Mouse (Mus musculus): ENCODE results near the gene Suclg2. TPM values are rescaled to one million over a fixed set of nuclear protein-coding genes. Genes with fewer than 3 reads are reported as not detected.

Suclg2 gene
- total RNA-seq, 2 experiments from 2014 or later, result 14.1 to 17.3 TPM

- Histone ChIP-seq H3K27ac (no peak overlapping the region), H3K4me3 (no peak overlapping the region)
- DNase-seq (ENCODE audit: extremely low spot score in 1 of 2, low spot score in 2 of 2), result no peak
- no peak for TF ChIP-seq CTCF (IDR thresholded peaks at IDR 0.05)
- intact Hi-C loops (cut with DNase I), result no loop called here
Measured at GRCm38 (mm10) chr6:95575531-95575930, 143.1 kb downstream of the Suclg2 start.

DNA sequence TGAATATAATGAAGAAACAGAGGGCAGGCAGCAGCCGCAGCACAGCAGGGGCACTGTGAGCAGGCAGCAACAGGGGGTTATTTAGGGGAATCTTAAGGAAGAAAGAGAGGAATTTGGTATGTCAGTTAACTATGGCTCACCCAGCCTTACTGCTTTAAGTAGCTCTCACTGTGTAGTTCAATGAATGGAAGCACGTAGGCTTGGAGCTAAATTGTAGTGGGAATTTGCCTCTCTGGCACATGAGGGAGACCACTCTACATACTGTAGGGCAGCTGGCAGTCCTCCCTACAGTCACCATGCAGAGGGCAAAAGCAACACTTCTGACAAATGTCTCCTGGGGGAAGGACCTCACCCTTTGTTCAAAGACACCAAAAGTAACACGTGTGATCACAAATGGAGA, 143.7 kb downstream of the Suclg2 start:
- intact Hi-C loops (cut with DNase I), result no loop called here
- TF ChIP-seq CTCF (IDR thresholded peaks at IDR 0.05), result no peak
- Histone ChIP-seq H3K4me3 (no peak overlapping the region), H3K27ac (no peak overlapping the region)
- DNase-seq (ENCODE audit: extremely low spot score in 1 of 2, low spot score in 2 of 2), result no peak

GRCm38 (mm10) chr6:95574389-95574788, 144.2 kb downstream of the Suclg2 start:
- no peak for TF ChIP-seq CTCF (IDR thresholded peaks at IDR 0.05)

GRCm38 (mm10) chr6:95573035-95573759, 145.4 kb downstream of the Suclg2 start:
- Histone ChIP-seq H3K27ac (no peak overlapping the region), H3K4me3 (no peak overlapping the region)
- TF ChIP-seq CTCF (IDR thresholded peaks at IDR 0.05), result no peak
- intact Hi-C loops (cut with DNase I), result no loop called here
- DNase-seq (ENCODE audit: extremely low spot score in 1 of 2, low spot score in 2 of 2), result no peak

More at GRCm38 (mm10) chr6:95574389-95574788, 144.2 kb downstream of the Suclg2 start:
- no peak for DNase-seq (ENCODE audit: extremely low spot score in 1 of 2, low spot score in 2 of 2)
- intact Hi-C loops (cut with DNase I), result no loop called here
- H3K27ac ChIP-seq, result no peak overlapping the region
- no peak overlapping the region for H3K4me3 ChIP-seq

DNA sequence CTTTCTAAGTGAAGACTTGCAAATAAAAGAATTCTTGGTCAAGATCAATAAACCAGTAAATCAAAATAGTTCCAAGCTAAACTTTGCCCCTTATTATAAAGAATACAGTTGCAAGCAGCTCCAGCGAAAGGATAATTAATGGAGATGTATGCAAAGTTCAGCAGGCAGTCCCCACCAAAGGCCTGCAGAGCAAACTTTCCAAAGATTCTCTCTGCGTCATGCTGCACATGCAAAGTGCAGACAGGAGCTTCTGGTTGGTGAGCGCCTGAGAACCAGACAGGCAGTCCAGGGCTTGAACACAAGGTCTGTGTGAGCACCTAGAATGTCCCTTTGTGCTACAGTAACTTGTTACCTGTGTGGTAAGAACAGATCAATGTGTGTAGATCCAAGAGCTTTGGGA, 147.0 kb downstream of the Suclg2 start:
- intact Hi-C loops (cut with DNase I), result no loop called here
- DNase-seq (ENCODE audit: extremely low spot score in 1 of 2, low spot score in 2 of 2), result no peak
- no peak for TF ChIP-seq CTCF (IDR thresholded peaks at IDR 0.05)
- H3K27ac ChIP-seq, result no peak overlapping the region
- H3K4me3 ChIP-seq, result no peak overlapping the region

- TF ChIP-seq CTCF (IDR thresholded peaks at IDR 0.05), result no peak
- Histone ChIP-seq H3K27ac (no peak overlapping the region), H3K4me3 (no peak overlapping the region)
- DNase-seq (ENCODE audit: extremely low spot score in 1 of 2, low spot score in 2 of 2), result no peak
- intact Hi-C loops (cut with DNase I), result no loop called here
Measured at GRCm38 (mm10) chr6:95563355-95564009, 155.1 kb downstream of the Suclg2 start.

DNA sequence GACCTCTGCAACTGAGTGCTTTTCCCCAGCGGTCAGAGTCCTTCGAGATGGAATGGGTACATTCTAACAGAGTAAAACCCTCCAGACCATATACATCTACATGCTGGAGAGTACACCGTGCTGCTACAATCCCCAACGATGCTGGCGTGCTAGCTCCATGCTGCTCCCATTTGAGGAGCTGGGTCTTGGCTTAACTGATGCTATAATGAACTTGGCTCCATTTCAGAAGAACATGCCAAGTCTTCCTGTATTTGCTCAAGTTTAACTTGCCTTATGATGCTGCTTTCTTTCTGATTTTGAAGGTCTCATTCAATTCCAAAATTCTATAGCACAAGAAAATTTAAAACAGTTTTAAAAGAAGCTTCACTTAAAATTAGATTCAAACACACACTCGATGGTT, 162.3 kb downstream of the Suclg2 start:
- intact Hi-C loops (cut with DNase I), result no loop called here
- TF ChIP-seq CTCF (IDR thresholded peaks at IDR 0.05), result no peak
- Histone ChIP-seq H3K4me3 (no peak overlapping the region), H3K27ac (no peak overlapping the region)
- no peak for DNase-seq (ENCODE audit: extremely low spot score in 1 of 2, low spot score in 2 of 2)

- Histone ChIP-seq H3K27ac (no peak overlapping the region), H3K4me3 (no peak overlapping the region)
- intact Hi-C loops (cut with DNase I), result no loop called here
- no peak for TF ChIP-seq CTCF (IDR thresholded peaks at IDR 0.05)
- DNase-seq (ENCODE audit: extremely low spot score in 1 of 2, low spot score in 2 of 2), result no peak
Measured at GRCm38 (mm10) chr6:95552339-95552950, 166.2 kb downstream of the Suclg2 start.

DNA sequence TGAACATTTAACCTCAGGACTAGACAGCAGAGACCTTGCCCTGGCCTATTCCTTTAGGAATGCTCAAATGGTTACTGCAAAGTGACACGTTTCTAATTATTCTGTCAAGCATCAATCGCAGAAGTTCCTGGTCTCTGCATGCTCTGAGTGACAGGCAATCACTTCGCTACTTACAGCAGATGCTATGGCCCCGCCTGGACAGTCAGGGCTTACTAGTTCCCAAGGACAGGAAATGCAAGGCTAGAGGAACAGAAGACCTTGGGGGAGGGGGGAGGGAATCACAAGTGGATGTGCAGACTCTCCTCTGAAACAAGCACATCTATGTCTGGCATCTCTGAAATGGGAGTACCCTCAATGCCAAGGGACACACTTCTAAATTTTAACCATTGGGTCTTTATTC, 167.6 kb downstream of the Suclg2 start:
- no peak for TF ChIP-seq CTCF (IDR thresholded peaks at IDR 0.05)
- Histone ChIP-seq H3K4me3 (no peak overlapping the region), H3K27ac (no peak overlapping the region)
- no peak for DNase-seq (ENCODE audit: extremely low spot score in 1 of 2, low spot score in 2 of 2)
- intact Hi-C loops (cut with DNase I), result no loop called here

DNA sequence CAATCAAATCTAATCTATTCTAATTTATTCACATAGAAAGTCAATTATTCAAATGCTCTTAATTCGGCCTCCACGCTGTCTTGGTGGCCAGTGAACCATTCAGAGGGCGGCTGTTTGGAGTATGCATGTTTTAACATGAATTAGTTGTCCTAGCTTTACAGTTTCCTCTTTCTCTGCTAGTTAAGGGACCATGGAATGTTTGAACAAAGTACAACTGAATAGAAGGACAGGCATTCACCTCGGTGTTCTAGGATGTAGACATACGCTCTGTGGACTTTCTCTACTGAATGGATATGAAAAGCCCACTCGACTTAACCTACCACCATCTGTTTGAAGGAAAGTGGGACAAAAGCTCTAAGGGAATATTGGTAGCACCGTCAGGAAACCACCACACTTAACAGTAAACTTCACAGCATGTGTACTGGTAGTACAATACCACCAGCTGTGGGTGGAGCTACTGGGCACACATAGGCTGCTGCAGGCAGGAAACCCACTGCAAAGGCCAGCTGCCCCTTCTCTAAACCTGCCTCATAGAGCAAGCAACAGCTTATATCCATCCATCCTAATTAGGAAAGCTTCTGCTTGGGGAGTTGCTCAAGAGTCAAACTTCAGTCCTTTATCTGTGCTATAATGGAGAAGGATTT, 172.3 kb downstream of the Suclg2 start:
- intact Hi-C loops (cut with DNase I), result no loop called here
- Histone ChIP-seq H3K27ac (no peak overlapping the region), H3K4me3 (no peak overlapping the region)
- TF ChIP-seq CTCF (IDR thresholded peaks at IDR 0.05), result no peak
- no peak for DNase-seq (ENCODE audit: extremely low spot score in 1 of 2, low spot score in 2 of 2)

GRCm38 (mm10) chr6:95545714-95546113, 172.9 kb downstream of the Suclg2 start:
- Histone ChIP-seq H3K27ac (no peak overlapping the region), H3K4me3 (no peak overlapping the region)
- no peak for TF ChIP-seq CTCF (IDR thresholded peaks at IDR 0.05)
- intact Hi-C loops (cut with DNase I), result no loop called here
- no peak for DNase-seq (ENCODE audit: extremely low spot score in 1 of 2, low spot score in 2 of 2)

GRCm38 (mm10) chr6:95545296-95545695, 173.3 kb downstream of the Suclg2 start:
- Histone ChIP-seq H3K27ac (no peak overlapping the region), H3K4me3 (no peak overlapping the region)
- no peak for DNase-seq (ENCODE audit: extremely low spot score in 1 of 2, low spot score in 2 of 2)
- TF ChIP-seq CTCF (IDR thresholded peaks at IDR 0.05), result no peak
- intact Hi-C loops (cut with DNase I), result no loop called here

All from left cerebral cortex, adult 2 months (tissue).